Mouse (Mus musculus): ENCODE results near the gene Harbi1. TPM values are rescaled to one million over a fixed set of nuclear protein-coding genes. Genes with fewer than 3 reads are reported as not detected.
"Not testable (repeated sequence)": the region's sequence is repeated elsewhere in the genome, so short reads cannot be mapped to it uniquely, and the experiment has no call there.

Harbi1 gene
- polyA plus RNA-seq, 1 experiment from 2014 or later = 17.1 TPM

GRCm38 (mm10) chr2:91723382-91723781 is 12.7 kb downstream of the Harbi1 start:
- H3K4me2 ChIP-seq = no peak overlapping the region
- no peak for ATAC-seq (ENCODE audit: borderline replicate concordance, extremely low read depth, low FRiP score, low TSS enrichment)
- H3K27ac ChIP-seq = no peak overlapping the region
- no peak overlapping the region for H3K9ac ChIP-seq
- H3K27me3 ChIP-seq = no peaks in the 10 kb centered on the region
- no peaks in the 10 kb centered on the region; the same call in 1 of the 2 replicates for H3K36me3 ChIP-seq
- WGBS = 46% methylated on average over 4 of the region's 4 CpGs
- no peak overlapping the region for H3K4me3 ChIP-seq
- no peaks in the 10 kb centered on the region for H3K9me3 ChIP-seq
- H3K4me1 ChIP-seq = no peaks in the 10 kb centered on the region

- Histone ChIP-seq H3K27ac (no peak overlapping the region), H3K27me3 (no peaks in the 10 kb centered on the region), H3K9ac (no peak overlapping the region), H3K9me3 (no peaks in the 10 kb centered on the region), H3K4me3 (no peak overlapping the region), H3K4me2 (no peak overlapping the region), H3K4me1 (no peaks in the 10 kb centered on the region), H3K36me3 (no peaks in the 10 kb centered on the region; the same call in 1 of the 2 replicates)
- ATAC-seq (ENCODE audit: borderline replicate concordance, extremely low read depth, low FRiP score, low TSS enrichment) = no peak
Observed at GRCm38 (mm10) chr2:91723951-91724350, 13.3 kb downstream of the Harbi1 start.

GRCm38 (mm10) chr2:91724716-91725115 is 14.1 kb downstream of the Harbi1 start:
- Histone ChIP-seq H3K27ac (no peak overlapping the region), H3K36me3 (no peaks in the 10 kb centered on the region; the same call in 1 of the 2 replicates), H3K27me3 (no peaks in the 10 kb centered on the region), H3K9ac (no peak overlapping the region), H3K4me3 (no peak overlapping the region), H3K4me2 (no peak overlapping the region), H3K4me1 (no peaks in the 10 kb centered on the region), H3K9me3 (no peaks in the 10 kb centered on the region)
- WGBS = 55% methylated on average over 2 of the region's 2 CpGs
- ATAC-seq (ENCODE audit: borderline replicate concordance, extremely low read depth, low FRiP score, low TSS enrichment) = no peak

GRCm38 (mm10) chr2:91725476-91725875 is 14.8 kb downstream of the Harbi1 start:
- H3K27ac ChIP-seq; H3K4me2 ChIP-seq; H3K4me3 ChIP-seq; H3K9ac ChIP-seq; H3K9me3 ChIP-seq; ATAC-seq (ENCODE audit: borderline replicate concordance, extremely low read depth, low FRiP score, low TSS enrichment); H3K27me3 ChIP-seq; H3K4me1 ChIP-seq; H3K36me3 ChIP-seq: not testable (repeated sequence)
- 51% methylated on average over 4 of the region's 4 CpGs for WGBS

GRCm38 (mm10) chr2:91727011-91727410 is 16.4 kb downstream of the Harbi1 start:
- 92% methylated on average over 3 of the region's 3 CpGs for WGBS
- H3K27ac ChIP-seq = no peak overlapping the region

GRCm38 (mm10) chr2:91729571-91729970 is 18.9 kb downstream of the Harbi1 start:
- ATAC-seq (ENCODE audit: borderline replicate concordance, extremely low read depth, low FRiP score, low TSS enrichment) = no peak; the same call in 1 of the 2 replicates
- peak overlapping the region; percentile 89 for H3K9ac ChIP-seq
- peak overlapping the region; percentile 93 for H3K4me3 ChIP-seq
- H3K36me3 ChIP-seq = no peaks in the 10 kb centered on the region
- H3K27me3 ChIP-seq = no peaks in the 10 kb centered on the region
- H3K4me1 ChIP-seq = peaks cover 4% of the 10 kb centered on the region; the same call in 1 of the 2 replicates
- no peaks in the 10 kb centered on the region for H3K9me3 ChIP-seq
- H3K4me2 ChIP-seq = peak overlapping the region; percentile 55
- WGBS = 11% methylated on average over 4 of the region's 4 CpGs
- H3K27ac ChIP-seq = peak overlapping the region; percentile 24; the same call in 1 of the 2 replicates

More at GRCm38 (mm10) chr2:91727011-91727410, 16.4 kb downstream of the Harbi1 start:
- no peak for ATAC-seq (ENCODE audit: borderline replicate concordance, extremely low read depth, low FRiP score, low TSS enrichment)
- H3K27me3 ChIP-seq = no peaks in the 10 kb centered on the region
- no peak overlapping the region for H3K9ac ChIP-seq
- no peak overlapping the region for H3K4me3 ChIP-seq
- H3K36me3 ChIP-seq = no peaks in the 10 kb centered on the region
- H3K4me2 ChIP-seq = no peak overlapping the region
- no peaks in the 10 kb centered on the region for H3K9me3 ChIP-seq
- H3K4me1 ChIP-seq = peaks cover 4% of the 10 kb centered on the region; the same call in 1 of the 2 replicates

GRCm38 (mm10) chr2:91729971-91730821 is 19.5 kb downstream of the Harbi1 start, which contains the start of gene Ambra1:
Gene Ambra1, plus strand, starts transcription at chr2:91730134.
- 1% methylated on average over 68 of the region's 68 CpGs for WGBS
- peak within 1 kb of the TSS; percentile 89 for H3K9ac ChIP-seq
- H3K4me2 ChIP-seq = peak within 1 kb of the TSS; percentile 75
- H3K4me1 ChIP-seq = peaks cover 4% of the 10 kb centered on the region; the same call in 1 of the 2 replicates
- peak within 1 kb of the TSS; percentile 94 for H3K27ac ChIP-seq
- H3K36me3 ChIP-seq = no peaks in the 10 kb centered on the region
- no peaks in the 10 kb centered on the region for H3K27me3 ChIP-seq
- ATAC-seq (ENCODE audit: borderline replicate concordance, extremely low read depth, low FRiP score, low TSS enrichment) = peak; percentile 87
- H3K9me3 ChIP-seq = no peaks in the 10 kb centered on the region
- peak within 1 kb of the TSS; percentile 93 for H3K4me3 ChIP-seq

- Histone ChIP-seq H3K27ac (no peak overlapping the region), H3K27me3 (no peaks in the 10 kb centered on the region), H3K4me1 (peaks cover 4% of the 10 kb centered on the region; the same call in 1 of the 2 replicates), H3K4me2 (no peak overlapping the region), H3K36me3 (no peaks in the 10 kb centered on the region), H3K9ac (no peak overlapping the region), H3K9me3 (no peaks in the 10 kb centered on the region), H3K4me3 (no peak overlapping the region)
- ATAC-seq (ENCODE audit: borderline replicate concordance, extremely low read depth, low FRiP score, low TSS enrichment) = no peak
- WGBS = 90% methylated on average over 5 of the region's 5 CpGs
Observed at GRCm38 (mm10) chr2:91735221-91735620, 24.6 kb downstream of the Harbi1 start.

GRCm38 (mm10) chr2:91739586-91739985 is 28.9 kb downstream of the Harbi1 start:
- Histone ChIP-seq H3K4me3 (no peak overlapping the region), H3K27ac (no peak overlapping the region), H3K9ac (no peak overlapping the region), H3K4me1 (no peaks in the 10 kb centered on the region), H3K36me3 (no peaks in the 10 kb centered on the region), H3K27me3 (no peaks in the 10 kb centered on the region), H3K9me3 (no peaks in the 10 kb centered on the region), H3K4me2 (no peak overlapping the region)
- no peak for ATAC-seq (ENCODE audit: borderline replicate concordance, extremely low read depth, low FRiP score, low TSS enrichment)
- 97% methylated on average over 1 of the region's 1 CpGs for WGBS

GRCm38 (mm10) chr2:91744686-91745085 is 34.0 kb downstream of the Harbi1 start:
- no peak overlapping the region for H3K4me2 ChIP-seq
- no peaks in the 10 kb centered on the region for H3K36me3 ChIP-seq
- no peak overlapping the region for H3K27ac ChIP-seq
- H3K4me1 ChIP-seq = no peaks in the 10 kb centered on the region
- H3K4me3 ChIP-seq = no peak overlapping the region
- H3K9me3 ChIP-seq = no peaks in the 10 kb centered on the region
- WGBS = 85% methylated on average over 5 of the region's 5 CpGs
- H3K27me3 ChIP-seq = no peaks in the 10 kb centered on the region
- no peak for ATAC-seq (ENCODE audit: borderline replicate concordance, extremely low read depth, low FRiP score, low TSS enrichment)
- H3K9ac ChIP-seq = no peak overlapping the region

- Histone ChIP-seq H3K4me3 (no peak overlapping the region), H3K27ac (no peak overlapping the region), H3K4me1 (0 out of 2 replicates have a peak, but pooled peaks cover 3% of the 10 kb centered on the region), H3K4me2 (no peak overlapping the region), H3K36me3 (no peaks in the 10 kb centered on the region), H3K27me3 (no peaks in the 10 kb centered on the region), H3K9me3 (no peaks in the 10 kb centered on the region), H3K9ac (no peak overlapping the region)
- 38% methylated on average over 2 of the region's 2 CpGs for WGBS
- ATAC-seq (ENCODE audit: borderline replicate concordance, extremely low read depth, low FRiP score, low TSS enrichment) = no peak
Observed at GRCm38 (mm10) chr2:91749811-91750261, 39.2 kb downstream of the Harbi1 start.

Measured in lung, embryonic 15.5 days (tissue).